Mouse (Mus musculus) c-Kit-positive CD71-negative TER-119-negative erythroid progenitor cells, embryonic 14.5 days (primary cell): ENCODE data around the gene Ptprd.

Source experiments
- DNase-seq: peaks from one replicate; pipeline ENCODE4 v3.0.0-alpha.2; 2013; ENCODE audit warnings: low read depth

Ptprd gene

GRCm38 (mm10) chr4:77558404-77559202, 653.2 kb downstream of the Ptprd start:
- DNase-seq: no peak

GRCm38 (mm10) chr4:77555841-77556240, 655.9 kb downstream of the Ptprd start:
- no peak for DNase-seq

GRCm38 (mm10) chr4:77537843-77538242, 673.9 kb downstream of the Ptprd start:
- DNase-seq: no peak

- DNase-seq: no peak
Observed at GRCm38 (mm10) chr4:77537336-77537735, 674.4 kb downstream of the Ptprd start.

GRCm38 (mm10) chr4:77535601-77536000, 676.2 kb downstream of the Ptprd start:
- DNase-seq: no peak

- no peak for DNase-seq
Observed at GRCm38 (mm10) chr4:77534553-77534952, 677.2 kb downstream of the Ptprd start.

- peak; percentile 0 for DNase-seq
Observed at GRCm38 (mm10) chr4:77519166-77519565, 692.6 kb downstream of the Ptprd start.

GRCm38 (mm10) chr4:77513914-77514628, 697.7 kb downstream of the Ptprd start:
- no peak for DNase-seq

GRCm38 (mm10) chr4:77513041-77513440, 698.7 kb downstream of the Ptprd start:
- DNase-seq: no peak

- no peak for DNase-seq
Observed at GRCm38 (mm10) chr4:77454049-77454448, 757.7 kb downstream of the Ptprd start.

- DNase-seq: no peak
Observed at GRCm38 (mm10) chr4:77399146-77399545, 812.6 kb downstream of the Ptprd start.

GRCm38 (mm10) chr4:77361728-77362127, 850.0 kb downstream of the Ptprd start:
- DNase-seq: no peak

- no peak for DNase-seq
Observed at GRCm38 (mm10) chr4:77327198-77327597, 884.6 kb downstream of the Ptprd start.

GRCm38 (mm10) chr4:77317060-77317680, 894.6 kb downstream of the Ptprd start:
- DNase-seq: no peak

GRCm38 (mm10) chr4:77316644-77317043, 895.1 kb downstream of the Ptprd start:
- DNase-seq: no peak

- DNase-seq: no peak
Observed at GRCm38 (mm10) chr4:77310127-77310788, 901.5 kb downstream of the Ptprd start.

GRCm38 (mm10) chr4:77283423-77283822, 928.3 kb downstream of the Ptprd start:
- DNase-seq: no peak

GRCm38 (mm10) chr4:77277913-77278312, 933.8 kb downstream of the Ptprd start:
- no peak for DNase-seq

GRCm38 (mm10) chr4:77259972-77260290, 951.8 kb downstream of the Ptprd start:
- no peak for DNase-seq

GRCm38 (mm10) chr4:77259250-77259971, 952.4 kb downstream of the Ptprd start:
- DNase-seq: no peak

GRCm38 (mm10) chr4:77251188-77251587, 960.6 kb downstream of the Ptprd start:
- no peak for DNase-seq

- no peak for DNase-seq
Observed at GRCm38 (mm10) chr4:77249801-77250200, 962.0 kb downstream of the Ptprd start.
